Mouse (Mus musculus): ENCODE data around the gene Gpr1. TPM values are rescaled to one million over a fixed set of nuclear protein-coding genes. Genes with fewer than 3 reads are reported as not detected.
A peak's percentile ranks its signal among the peaks of the same experiment; 100 is the strongest.

Gpr1 gene
- polyA plus RNA-seq, 1 experiment from 2014 or later: 0.41 TPM

GRCm38 (mm10) chr1:63207607-63208006, 6.7 kb downstream of the Gpr1 start:
- Histone ChIP-seq H3K27me3 (ENCODE audit: control insufficient read depth, insufficient read depth, low read length) (no peaks in the 10 kb centered on the region), H3K4me2 (ENCODE audit: low read depth) (no peak overlapping the region), H3K4me1 (ENCODE audit: control insufficient read depth, insufficient read depth, low read length) (peaks cover 8% of the 10 kb centered on the region; the same call in 1 of the 2 replicates), H3K9me3 (ENCODE audit: control insufficient read depth, low read length) (no peaks in the 10 kb centered on the region), H3K4me3 (ENCODE audit: low read depth, low read length) (no peak overlapping the region), H3K27ac (ENCODE audit: low read depth, low read length) (no peak overlapping the region), H3K9ac (ENCODE audit: low read length) (no peak overlapping the region), H3K36me3 (ENCODE audit: control insufficient read depth, insufficient read depth, low read length) (no peaks in the 10 kb centered on the region)
- ATAC-seq (ENCODE audit: insufficient read depth, low FRiP score, low TSS enrichment) (no peak), DNase-seq (ENCODE audit: low spot score) (no peak)
- 88% methylated on average over 3 of the region's 3 CpGs for WGBS

- 34% methylated on average over 7 of the region's 7 CpGs for WGBS
- H3K36me3 ChIP-seq (ENCODE audit: control insufficient read depth, insufficient read depth, low read length): no peaks in the 10 kb centered on the region
- peaks cover 8% of the 10 kb centered on the region; the same call in 1 of the 2 replicates for H3K4me1 ChIP-seq (ENCODE audit: control insufficient read depth, insufficient read depth, low read length)
- H3K4me2 ChIP-seq (ENCODE audit: low read depth): no peak overlapping the region
- no peak overlapping the region for H3K9ac ChIP-seq (ENCODE audit: low read length)
- no peak for DNase-seq (ENCODE audit: low spot score)
- H3K9me3 ChIP-seq (ENCODE audit: control insufficient read depth, low read length): no peaks in the 10 kb centered on the region
- no peaks in the 10 kb centered on the region for H3K27me3 ChIP-seq (ENCODE audit: control insufficient read depth, insufficient read depth, low read length)
- peak overlapping the region; percentile 45 for H3K27ac ChIP-seq (ENCODE audit: low read depth, low read length)
- ATAC-seq (ENCODE audit: insufficient read depth, low FRiP score, low TSS enrichment): peak; percentile 38; the same call in 1 of the 2 replicates
- H3K4me3 ChIP-seq (ENCODE audit: low read depth, low read length): no peak overlapping the region
Measured at GRCm38 (mm10) chr1:63204660-63205394, 9.5 kb downstream of the Gpr1 start.

GRCm38 (mm10) chr1:63203950-63204659, 10.2 kb downstream of the Gpr1 start:
- DNase-seq (ENCODE audit: low spot score): peak; percentile 71
- 8% methylated on average over 7 of the region's 7 CpGs for WGBS
- peak; percentile 63 for ATAC-seq (ENCODE audit: insufficient read depth, low FRiP score, low TSS enrichment)

GRCm38 (mm10) chr1:63203471-63203870, 10.9 kb downstream of the Gpr1 start:
- Histone ChIP-seq H3K9me3 (ENCODE audit: control insufficient read depth, low read length) (no peaks in the 10 kb centered on the region), H3K27ac (ENCODE audit: low read depth, low read length) (no peak overlapping the region; the same call in 1 of the 2 replicates), H3K36me3 (ENCODE audit: control insufficient read depth, insufficient read depth, low read length) (no peaks in the 10 kb centered on the region), H3K4me3 (ENCODE audit: low read depth, low read length) (no peak overlapping the region), H3K4me1 (ENCODE audit: control insufficient read depth, insufficient read depth, low read length) (peaks cover 8% of the 10 kb centered on the region; the same call in 1 of the 2 replicates), H3K9ac (ENCODE audit: low read length) (no peak overlapping the region), H3K4me2 (ENCODE audit: low read depth) (no peak overlapping the region), H3K27me3 (ENCODE audit: control insufficient read depth, insufficient read depth, low read length) (no peaks in the 10 kb centered on the region)
- 53% methylated on average over 1 of the region's 1 CpGs for WGBS
- ATAC-seq (ENCODE audit: insufficient read depth, low FRiP score, low TSS enrichment) (no peak), DNase-seq (ENCODE audit: low spot score) (no peak)

More at GRCm38 (mm10) chr1:63203950-63204659, 10.2 kb downstream of the Gpr1 start:
- H3K4me1 ChIP-seq (ENCODE audit: control insufficient read depth, insufficient read depth, low read length): peaks cover 8% of the 10 kb centered on the region; the same call in 1 of the 2 replicates
- no peaks in the 10 kb centered on the region for H3K27me3 ChIP-seq (ENCODE audit: control insufficient read depth, insufficient read depth, low read length)
- no peaks in the 10 kb centered on the region for H3K9me3 ChIP-seq (ENCODE audit: control insufficient read depth, low read length)
- H3K9ac ChIP-seq (ENCODE audit: low read length): no peak overlapping the region
- no peak overlapping the region for H3K4me3 ChIP-seq (ENCODE audit: low read depth, low read length)
- H3K36me3 ChIP-seq (ENCODE audit: control insufficient read depth, insufficient read depth, low read length): no peaks in the 10 kb centered on the region
- H3K4me2 ChIP-seq (ENCODE audit: low read depth): no peak overlapping the region
- peak overlapping the region; percentile 45 for H3K27ac ChIP-seq (ENCODE audit: low read depth, low read length)

GRCm38 (mm10) chr1:63201672-63202071, 12.7 kb downstream of the Gpr1 start:
- H3K36me3 ChIP-seq (ENCODE audit: control insufficient read depth, insufficient read depth, low read length): no peaks in the 10 kb centered on the region
- H3K4me3 ChIP-seq (ENCODE audit: low read depth, low read length): no peak overlapping the region
- ATAC-seq (ENCODE audit: insufficient read depth, low FRiP score, low TSS enrichment) (no peak), DNase-seq (ENCODE audit: low spot score) (no peak)
- no peaks in the 10 kb centered on the region for H3K27me3 ChIP-seq (ENCODE audit: control insufficient read depth, insufficient read depth, low read length)
- no peaks in the 10 kb centered on the region for H3K9me3 ChIP-seq (ENCODE audit: control insufficient read depth, low read length)
- peaks cover 8% of the 10 kb centered on the region; the same call in 1 of the 2 replicates for H3K4me1 ChIP-seq (ENCODE audit: control insufficient read depth, insufficient read depth, low read length)
- H3K27ac ChIP-seq (ENCODE audit: low read depth, low read length): no peak overlapping the region
- 70% methylated on average over 1 of the region's 1 CpGs for WGBS
- no peak overlapping the region for H3K4me2 ChIP-seq (ENCODE audit: low read depth)
- no peak overlapping the region for H3K9ac ChIP-seq (ENCODE audit: low read length)

- 94% methylated on average over 18 of the region's 18 CpGs for WGBS
- H3K36me3 ChIP-seq (ENCODE audit: control insufficient read depth, insufficient read depth, low read length): no peaks in the 10 kb centered on the region
Measured at GRCm38 (mm10) chr1:63200322-63200721, 14.0 kb downstream of the Gpr1 start.

GRCm38 (mm10) chr1:63199387-63199786, 15.0 kb downstream of the Gpr1 start:
- 90% methylated on average over 6 of the region's 6 CpGs for WGBS
- H3K27me3 ChIP-seq (ENCODE audit: control insufficient read depth, insufficient read depth, low read length): no peaks in the 10 kb centered on the region
- H3K27ac ChIP-seq (ENCODE audit: low read depth, low read length): no peak overlapping the region
- no peak overlapping the region for H3K9ac ChIP-seq (ENCODE audit: low read length)
- no peak for DNase-seq (ENCODE audit: low spot score)
- H3K4me3 ChIP-seq (ENCODE audit: low read depth, low read length): no peak overlapping the region
- H3K4me2 ChIP-seq (ENCODE audit: low read depth): no peak overlapping the region
- no peaks in the 10 kb centered on the region for H3K36me3 ChIP-seq (ENCODE audit: control insufficient read depth, insufficient read depth, low read length)
- H3K4me1 ChIP-seq (ENCODE audit: control insufficient read depth, insufficient read depth, low read length): peaks cover 5% of the 10 kb centered on the region; the same call in 1 of the 2 replicates
- H3K9me3 ChIP-seq (ENCODE audit: control insufficient read depth, low read length): no peaks in the 10 kb centered on the region
- ATAC-seq (ENCODE audit: insufficient read depth, low FRiP score, low TSS enrichment): no peak

More at GRCm38 (mm10) chr1:63200322-63200721, 14.0 kb downstream of the Gpr1 start:
- H3K4me3 ChIP-seq (ENCODE audit: low read depth, low read length): no peak overlapping the region
- DNase-seq (ENCODE audit: low spot score) (no peak), ATAC-seq (ENCODE audit: insufficient read depth, low FRiP score, low TSS enrichment) (no peak)
- no peak overlapping the region for H3K9ac ChIP-seq (ENCODE audit: low read length)
- peaks cover 8% of the 10 kb centered on the region; the same call in 1 of the 2 replicates for H3K4me1 ChIP-seq (ENCODE audit: control insufficient read depth, insufficient read depth, low read length)
- H3K27me3 ChIP-seq (ENCODE audit: control insufficient read depth, insufficient read depth, low read length): no peaks in the 10 kb centered on the region
- no peak overlapping the region for H3K27ac ChIP-seq (ENCODE audit: low read depth, low read length)
- H3K9me3 ChIP-seq (ENCODE audit: control insufficient read depth, low read length): no peaks in the 10 kb centered on the region
- no peak overlapping the region for H3K4me2 ChIP-seq (ENCODE audit: low read depth)

GRCm38 (mm10) chr1:63195848-63196512, 18.4 kb downstream of the Gpr1 start:
- ATAC-seq (ENCODE audit: insufficient read depth, low FRiP score, low TSS enrichment) (no peak), DNase-seq (ENCODE audit: low spot score) (no peak)
- Histone ChIP-seq H3K4me3 (ENCODE audit: low read depth, low read length) (no peak overlapping the region), H3K9me3 (ENCODE audit: control insufficient read depth, low read length) (no peaks in the 10 kb centered on the region), H3K27ac (ENCODE audit: low read depth, low read length) (no peak overlapping the region), H3K4me2 (ENCODE audit: low read depth) (no peak overlapping the region), H3K4me1 (ENCODE audit: control insufficient read depth, insufficient read depth, low read length) (no peaks in the 10 kb centered on the region), H3K9ac (ENCODE audit: low read length) (no peak overlapping the region), H3K27me3 (ENCODE audit: control insufficient read depth, insufficient read depth, low read length) (no peaks in the 10 kb centered on the region), H3K36me3 (ENCODE audit: control insufficient read depth, insufficient read depth, low read length) (no peaks in the 10 kb centered on the region)
- WGBS: 70% methylated on average over 5 of the region's 5 CpGs
